Mouse (Mus musculus): ENCODE measurements around the gene Olfr127.
"Not testable (repeated sequence)": the region's sequence is repeated elsewhere in the genome, so short reads cannot be mapped to it uniquely, and the experiment has no call there.

The Olfr127 gene

DNA sequence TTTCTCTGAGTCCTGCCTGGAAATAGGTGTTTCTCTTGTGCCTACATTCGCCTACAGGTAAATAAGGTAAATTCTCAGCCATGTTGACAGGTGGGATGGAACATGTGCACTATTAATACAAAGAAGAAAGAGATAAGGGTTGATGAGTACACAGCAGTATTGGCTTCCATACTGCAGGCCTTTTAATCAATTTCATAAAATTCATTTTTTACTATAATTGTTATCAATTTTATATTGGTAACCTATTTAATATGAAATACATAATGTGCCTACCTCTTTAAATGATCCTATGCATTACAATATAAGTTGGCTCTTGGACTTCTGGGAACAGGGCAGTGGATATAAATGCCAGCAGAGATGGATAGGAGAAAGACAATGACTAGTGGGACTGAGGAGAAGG is at the start of gene Olfr127:
Olfr127 (plus strand) TSS at position 301 of the 400 bp plus-strand sequence.
- DNase-seq (ENCODE audit: low read depth, low spot score): no peak

DNA sequence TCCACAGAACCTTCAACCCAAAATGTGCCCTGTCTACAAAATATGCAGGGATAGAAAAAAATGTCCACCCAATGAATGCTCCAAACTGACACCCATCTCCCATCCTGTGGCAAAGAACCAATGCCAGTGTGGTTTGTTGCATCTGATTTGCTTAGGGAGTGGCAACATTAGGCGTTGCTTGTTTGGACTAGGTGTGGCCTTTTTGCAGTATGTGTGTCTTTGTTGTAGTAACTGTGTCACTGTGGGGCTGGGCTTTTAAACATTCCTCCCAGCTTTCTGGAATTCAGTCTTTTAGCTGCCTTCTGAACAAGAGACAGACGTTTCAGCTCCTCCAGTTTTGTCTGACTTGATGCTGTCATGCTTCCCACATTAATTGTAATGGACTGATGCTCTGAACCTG is 36.3 kb upstream of the Olfr127 start:
- DNase-seq (ENCODE audit: low read depth, low spot score): no peak

GRCm38 (mm10) chr17:37869676-37870205 is 30.5 kb upstream of the Olfr127 start:
- no peak for DNase-seq (ENCODE audit: low read depth, low spot score)

GRCm38 (mm10) chr17:37873830-37874229 is 26.4 kb upstream of the Olfr127 start:
- no peak for DNase-seq (ENCODE audit: low read depth, low spot score)

DNA sequence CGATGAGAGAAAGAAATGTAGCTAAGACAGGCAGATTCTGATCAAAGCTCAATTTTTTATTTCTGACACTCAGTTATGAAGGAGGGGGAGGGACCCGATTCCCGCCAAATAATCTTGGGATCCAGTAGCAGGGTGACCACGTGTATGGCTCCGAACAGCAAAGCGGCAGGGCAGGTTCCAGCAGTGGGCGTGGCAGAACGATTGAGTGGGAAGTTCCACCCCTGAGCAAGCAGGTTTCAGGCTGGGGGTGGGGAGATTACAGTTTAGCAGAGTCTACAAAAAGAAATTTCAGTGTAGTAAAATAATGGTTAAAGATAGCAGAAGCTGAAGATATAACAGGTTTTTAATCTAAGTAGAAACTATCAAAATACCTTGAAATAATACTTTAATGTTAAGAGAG is 6.6 kb downstream of the Olfr127 start:
- not testable (repeated sequence) for DNase-seq (ENCODE audit: low read depth, low spot score)

- DNase-seq (ENCODE audit: low read depth, low spot score): no peak
Observed at GRCm38 (mm10) chr17:37920248-37920647, 20.0 kb downstream of the Olfr127 start, which contains the start of gene Olfr128. TSS of gene Olfr128 (plus strand) at chr17:37920548.

DNA sequence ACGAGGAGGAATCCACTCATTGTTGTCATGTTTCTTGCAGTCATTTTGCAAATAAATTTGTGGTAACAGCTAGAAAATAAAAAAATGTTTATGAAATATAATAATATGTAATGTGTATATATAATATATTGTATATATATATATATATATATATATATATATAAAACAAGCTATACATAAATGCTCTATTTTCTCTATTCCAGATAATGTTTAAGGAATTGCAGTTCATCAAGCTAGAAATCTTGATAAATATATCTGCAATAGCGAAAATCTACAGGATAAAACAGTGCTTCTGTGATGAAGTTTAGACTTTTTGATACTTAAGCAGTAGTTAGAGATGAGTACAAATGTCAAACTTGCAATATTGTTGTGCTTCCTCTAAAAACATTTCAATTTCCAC is 52.7 kb downstream of the Olfr127 start, which contains the start of gene Olfr761:
Olfr761 (minus strand) TSS at position 101 of the 400 bp plus-strand sequence.
- DNase-seq (ENCODE audit: low read depth, low spot score): no peak
